Mouse (Mus musculus) spleen, postnatal 14 days (tissue): ENCODE measurements around the gene Asprv1.

Experiments used
- DNase-seq, 2 experiments: peaks; one replicate each; pipeline ENCODE4 v3.0.0; 2021 to 2022; ENCODE audit warnings: low spot score in 2 of 2

The Asprv1 gene

DNA sequence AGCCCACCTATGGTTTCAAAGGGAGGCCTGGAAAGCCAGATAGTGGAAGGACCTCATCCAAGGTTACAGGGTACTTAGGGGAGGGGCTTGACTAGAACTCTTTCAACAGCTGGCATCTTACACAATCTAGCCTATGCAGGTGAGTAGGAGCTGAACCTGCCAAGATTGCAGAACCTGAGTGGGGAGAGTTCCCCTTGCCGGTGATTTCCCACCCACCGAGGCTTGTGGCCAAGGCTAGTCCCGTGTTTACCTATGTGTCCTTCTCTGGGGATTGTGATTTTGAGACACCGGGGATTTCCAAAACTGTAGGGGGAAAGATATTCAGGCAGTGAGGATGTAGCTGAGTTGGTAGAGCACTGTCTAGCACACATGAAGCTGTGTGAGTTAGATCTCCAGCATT is 12.7 kb upstream of the Asprv1 start:
- DNase-seq: no peak

DNA sequence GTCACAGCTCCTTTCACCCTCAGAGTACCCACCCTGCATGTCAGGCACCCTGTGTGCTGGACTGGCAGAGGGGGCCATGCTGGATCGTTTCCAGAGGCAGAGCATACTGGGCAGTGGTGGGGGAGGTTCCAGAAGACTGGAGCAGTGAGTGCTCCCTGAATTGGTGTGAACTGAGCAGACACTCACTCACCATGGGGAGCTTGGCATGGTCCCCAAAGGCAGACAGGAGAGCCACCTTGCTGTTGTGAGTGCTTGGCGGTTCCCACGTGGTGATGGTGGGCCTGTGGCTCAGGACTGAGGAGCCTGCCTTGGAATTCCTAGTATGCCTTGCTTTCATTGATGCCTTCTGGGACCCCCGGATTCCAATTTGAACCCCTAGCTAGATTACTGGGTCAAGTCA is 4.8 kb upstream of the Asprv1 start:
- DNase-seq: no peak

DNA sequence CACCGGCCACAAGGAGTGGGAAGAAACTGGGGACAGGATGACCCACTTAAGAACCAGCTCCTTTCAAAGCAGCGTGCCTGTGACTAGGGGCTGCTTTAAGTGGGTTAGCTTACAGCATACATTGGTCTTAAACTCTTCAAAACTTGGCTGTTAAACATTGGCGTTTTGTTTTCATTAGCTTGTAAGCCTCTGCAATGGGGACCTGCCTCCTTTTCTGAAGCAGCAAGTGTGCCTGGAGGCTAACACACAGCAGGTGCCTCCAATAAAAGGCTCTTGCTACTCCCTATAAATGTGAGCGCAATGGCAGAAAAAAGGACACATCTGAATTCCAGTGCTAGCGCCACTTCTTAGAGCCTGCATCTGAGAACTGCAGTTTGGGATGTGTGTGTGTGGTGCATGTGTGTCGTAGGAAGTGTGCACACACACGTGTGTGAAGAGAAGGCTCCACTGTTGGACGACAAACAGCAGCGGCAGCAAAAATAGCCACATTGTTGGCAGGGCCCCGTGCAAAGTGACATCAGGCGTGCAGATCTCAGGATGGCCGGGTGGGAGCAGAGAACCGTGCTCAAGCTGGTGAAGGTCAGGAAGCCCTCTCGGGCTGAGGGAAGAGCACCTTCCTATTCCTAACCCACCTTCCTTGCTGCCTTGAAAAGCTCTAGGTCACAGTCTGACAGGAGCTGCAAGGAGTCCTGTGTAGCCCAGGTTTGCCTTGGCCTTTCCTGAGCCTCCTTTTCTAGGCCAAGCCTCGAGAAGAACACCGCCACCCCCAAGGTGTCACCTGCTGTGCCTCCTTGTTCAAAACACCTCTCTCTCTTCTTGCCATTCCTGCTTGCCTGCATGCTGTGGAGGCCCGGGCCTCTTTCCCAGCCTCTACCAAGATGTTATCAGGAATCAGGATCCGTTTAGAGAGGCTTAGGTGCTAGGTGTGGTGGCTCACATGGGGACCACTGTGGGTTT is 3.6 kb upstream of the Asprv1 start:
- no peak for DNase-seq

DNA sequence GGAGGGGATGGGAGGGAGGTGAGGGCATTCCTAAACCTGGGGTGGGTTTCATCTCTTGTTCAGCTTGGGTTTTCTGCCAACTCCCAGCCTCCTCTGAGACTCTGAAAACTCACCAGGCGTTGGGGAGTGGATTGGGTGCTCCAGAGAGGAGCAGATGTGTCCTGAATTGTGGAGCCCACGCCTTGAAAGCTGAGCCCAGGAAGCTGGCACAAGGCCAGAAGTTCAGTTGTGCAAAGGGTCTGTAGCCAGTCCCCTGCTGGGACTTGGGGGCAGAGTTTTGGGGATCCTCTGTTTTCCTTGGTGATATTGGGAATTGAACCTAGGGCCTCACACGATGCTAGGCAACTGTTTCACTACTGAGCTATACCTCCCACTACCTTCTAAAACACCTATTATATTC is 2.2 kb downstream of the Asprv1 start:
- DNase-seq: no peak

DNA sequence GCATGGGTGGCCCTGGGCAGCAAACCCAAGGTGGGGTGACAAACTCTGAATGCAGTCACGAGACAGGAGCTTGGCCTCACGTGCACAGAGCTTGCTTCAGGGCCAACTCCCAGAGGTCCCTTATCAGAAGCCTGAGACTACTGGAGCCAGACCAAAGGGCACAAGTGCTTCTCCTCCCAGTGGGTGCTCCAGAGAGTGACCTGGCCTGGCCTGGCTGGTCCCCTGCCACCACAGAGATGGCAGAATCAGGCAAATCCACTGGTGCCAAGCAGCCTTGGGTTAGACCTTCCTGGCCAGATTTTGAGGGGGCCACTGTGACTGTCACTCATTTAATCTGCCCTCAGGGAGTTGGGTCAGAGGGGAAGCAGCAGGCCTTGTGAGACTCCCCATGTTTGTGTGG is 8.5 kb downstream of the Asprv1 start:
- DNase-seq: peak; percentile 33 to 39

DNA sequence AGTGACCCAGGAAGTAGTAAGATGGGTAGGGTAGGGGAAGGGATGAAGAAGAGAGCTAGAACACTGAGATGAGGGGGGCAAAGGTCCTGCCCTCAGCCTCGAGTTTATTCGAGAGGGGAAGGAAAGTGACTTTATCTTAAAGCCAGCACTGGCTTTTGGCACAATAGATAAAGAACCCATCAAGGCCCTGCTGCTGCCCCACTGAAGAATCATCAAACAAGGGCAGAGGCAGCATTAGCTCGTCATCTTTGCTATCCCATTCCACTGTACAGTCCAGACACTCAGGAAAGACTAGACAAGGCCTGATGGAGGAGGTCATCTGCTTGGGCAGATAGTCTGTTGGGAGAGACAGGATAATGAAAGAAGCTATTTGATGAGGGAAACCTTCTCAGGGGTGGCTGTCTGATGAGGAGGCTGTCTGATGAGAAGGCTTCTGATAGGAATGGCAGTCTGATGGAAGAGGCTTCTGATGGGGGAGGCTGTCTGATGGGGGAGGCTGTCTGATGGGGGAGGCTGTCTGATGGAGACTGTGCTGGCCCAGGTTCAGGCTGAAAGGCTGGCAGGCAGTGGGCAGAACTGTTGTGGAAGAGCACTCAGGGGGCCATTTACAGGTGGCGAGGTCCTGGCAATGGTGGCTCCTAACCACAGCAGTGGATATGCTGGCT is 9.3 kb downstream of the Asprv1 start:
- no peak for DNase-seq

DNA sequence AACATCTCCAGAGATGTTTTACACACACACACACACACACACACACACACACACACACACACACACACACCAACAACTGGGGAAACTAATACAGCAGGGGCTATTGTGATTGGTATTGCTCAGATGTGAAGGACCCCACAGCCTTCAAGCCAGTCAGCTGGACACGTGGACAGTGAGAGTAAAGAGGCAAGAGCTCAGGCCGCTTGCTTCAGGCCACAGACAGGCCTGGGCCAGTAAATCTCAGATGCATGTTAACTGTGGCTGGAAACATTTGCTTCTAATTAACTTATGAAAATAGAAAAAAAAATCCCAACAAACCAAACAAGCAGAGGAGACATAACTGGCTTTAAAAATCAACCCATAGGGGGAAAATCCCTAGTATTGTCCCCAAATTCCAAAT is 9.9 kb downstream of the Asprv1 start:
- no peak for DNase-seq

DNA sequence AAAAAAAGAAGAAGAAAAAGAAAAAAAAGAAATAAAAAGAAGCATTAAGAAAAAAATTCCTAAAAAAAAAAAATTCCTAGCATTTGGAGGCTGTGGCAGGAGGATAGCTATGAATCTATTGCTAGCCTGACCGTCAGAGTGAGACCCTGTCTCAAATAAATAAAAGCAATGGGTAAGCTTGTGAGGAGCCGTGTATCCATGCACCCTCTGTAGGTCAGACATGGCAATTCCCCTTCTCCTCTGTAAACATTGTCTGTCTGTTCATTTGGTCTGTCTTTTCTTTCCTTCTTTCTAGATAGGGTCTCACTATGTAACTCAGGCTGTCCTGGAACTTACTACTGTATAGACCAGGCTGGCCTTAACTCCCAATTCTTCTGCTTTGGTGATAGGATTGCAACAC is 10.5 kb downstream of the Asprv1 start:
- DNase-seq: no peak

DNA sequence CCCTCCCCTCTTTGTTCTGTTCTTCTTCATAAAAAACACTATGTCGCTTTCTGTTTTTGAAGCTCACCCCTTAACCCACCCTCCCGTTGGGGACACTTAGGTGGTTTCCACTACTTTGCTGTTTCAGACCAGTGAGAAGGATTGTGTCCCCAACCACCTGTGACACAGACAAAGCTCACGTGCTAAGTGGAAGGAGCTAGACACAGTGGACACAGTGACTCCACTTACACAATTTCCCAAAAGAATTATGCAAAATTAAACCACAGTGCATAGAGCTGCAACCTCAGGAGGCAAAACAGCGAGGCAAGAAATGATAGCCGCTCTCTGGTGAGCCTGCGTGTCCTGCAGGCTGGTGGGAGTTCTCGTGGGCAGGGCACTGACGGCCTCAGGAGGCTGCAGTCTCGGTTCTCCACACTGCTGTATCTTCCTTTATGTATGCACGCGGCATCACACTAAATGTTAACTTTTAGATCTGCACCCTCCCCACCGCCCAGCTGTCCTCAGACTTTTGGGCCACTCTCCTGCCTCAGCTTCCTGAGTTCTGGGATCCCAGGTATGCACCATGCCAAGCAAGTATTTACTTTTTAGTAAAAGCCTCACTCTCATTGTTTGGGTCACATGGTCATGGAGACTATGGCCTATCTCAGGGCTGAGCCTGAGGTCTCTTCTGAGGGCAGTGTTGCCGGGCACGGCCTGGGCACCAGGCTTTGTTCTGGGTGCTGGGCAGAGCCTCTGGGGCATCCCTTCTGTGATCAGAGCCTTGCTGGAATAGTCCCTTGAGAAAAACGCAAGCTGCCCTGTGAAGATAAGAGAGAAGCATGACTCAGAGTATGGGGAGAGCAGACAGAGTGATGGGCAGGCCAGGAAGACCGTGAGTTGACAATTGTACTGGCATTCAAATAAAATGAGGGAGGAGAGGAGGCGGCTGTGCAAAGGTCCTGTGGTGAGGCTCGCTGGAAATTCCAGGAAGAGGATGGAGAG is 11.5 kb downstream of the Asprv1 start:
- DNase-seq: peak; percentile 36 to 55

DNA sequence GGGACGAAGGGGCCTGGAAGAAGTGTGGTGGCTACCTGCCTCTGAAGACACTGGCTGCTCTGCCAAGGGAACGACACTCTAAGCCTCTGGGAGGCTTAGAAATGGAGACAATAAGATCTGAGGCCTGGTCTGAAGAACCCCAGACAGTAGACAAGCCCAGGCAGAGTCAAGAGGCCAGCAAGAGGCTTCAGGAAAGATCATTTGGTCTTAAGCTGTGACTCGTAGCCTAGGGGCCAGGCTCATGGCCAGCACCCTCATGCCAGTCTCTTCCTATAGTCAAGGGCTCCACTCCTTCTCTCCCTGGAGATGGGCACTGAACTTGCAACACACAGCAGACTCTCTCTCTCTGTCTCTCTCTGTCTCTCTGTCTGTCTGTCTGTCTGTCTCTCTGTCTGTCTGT is 12.2 kb downstream of the Asprv1 start:
- DNase-seq: no peak

DNA sequence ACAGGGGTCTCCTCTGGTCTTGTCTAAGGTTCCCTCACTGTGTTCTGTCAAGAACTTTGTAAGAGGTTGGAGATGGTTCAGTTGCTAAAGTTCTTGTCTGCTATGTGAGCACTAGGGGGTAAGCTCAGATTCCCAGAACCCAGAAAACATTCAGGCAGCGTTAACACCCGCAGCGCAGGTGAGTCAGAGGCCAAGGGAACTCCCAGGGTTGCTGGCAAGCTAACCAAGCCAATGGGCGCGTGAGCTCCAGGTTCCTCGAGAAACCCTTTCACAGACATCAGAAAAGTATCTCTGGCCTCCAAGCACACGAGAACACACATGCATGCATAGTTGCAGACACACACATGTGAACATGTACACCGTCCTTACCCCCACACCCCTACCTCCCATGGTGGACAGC is 12.8 kb downstream of the Asprv1 start:
- no peak for DNase-seq

DNA sequence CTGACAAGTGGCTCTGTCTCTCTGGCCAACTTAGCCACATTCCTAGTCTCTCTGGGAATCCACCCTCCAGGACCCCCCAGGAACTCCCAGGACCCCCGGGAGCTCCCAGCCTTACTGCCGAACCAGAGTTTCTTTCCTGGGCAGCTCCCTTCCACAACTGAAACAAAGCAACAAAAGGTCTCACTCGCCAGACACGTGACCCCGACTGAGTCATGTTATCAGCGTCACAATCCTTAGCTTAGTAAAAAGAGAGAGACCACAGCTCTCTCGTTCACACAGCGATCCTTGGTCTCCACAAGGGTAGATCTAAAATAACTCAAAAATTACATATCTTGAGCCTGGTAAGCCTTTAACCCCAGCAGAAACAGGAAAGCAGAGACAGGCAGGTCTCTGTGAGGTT is 13.8 kb downstream of the Asprv1 start:
- no peak for DNase-seq

DNA sequence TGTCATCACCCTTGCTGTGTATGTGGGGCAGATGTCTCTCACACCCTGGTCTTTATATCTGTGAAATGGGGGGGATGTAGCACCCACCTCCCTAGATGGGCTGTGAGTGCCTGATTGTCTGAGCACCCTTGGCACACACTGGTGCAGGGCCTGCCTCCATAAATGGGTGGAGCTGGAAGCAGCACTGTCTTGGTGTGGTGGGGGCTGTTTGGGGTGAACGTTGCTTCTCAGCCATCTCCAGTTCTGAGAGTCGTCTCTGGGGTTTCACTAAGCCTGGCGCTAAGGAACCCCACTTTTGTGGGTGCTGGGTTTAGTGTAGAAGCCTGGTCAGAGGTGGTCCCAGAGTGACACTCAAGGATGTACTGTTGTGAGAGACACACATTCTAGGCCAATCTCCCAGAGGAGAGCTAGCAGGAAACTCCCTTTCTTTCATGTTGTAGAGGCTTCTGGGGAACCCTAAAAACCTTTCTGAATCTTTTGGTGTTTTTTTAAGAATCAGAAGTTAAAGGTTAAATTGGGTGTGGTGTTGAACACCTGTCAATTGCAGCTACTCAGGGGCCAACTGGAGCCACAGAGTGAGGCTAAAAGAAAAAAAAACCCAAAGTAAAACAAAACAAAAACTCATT is 16.9 kb downstream of the Asprv1 start:
- no peak for DNase-seq

DNA sequence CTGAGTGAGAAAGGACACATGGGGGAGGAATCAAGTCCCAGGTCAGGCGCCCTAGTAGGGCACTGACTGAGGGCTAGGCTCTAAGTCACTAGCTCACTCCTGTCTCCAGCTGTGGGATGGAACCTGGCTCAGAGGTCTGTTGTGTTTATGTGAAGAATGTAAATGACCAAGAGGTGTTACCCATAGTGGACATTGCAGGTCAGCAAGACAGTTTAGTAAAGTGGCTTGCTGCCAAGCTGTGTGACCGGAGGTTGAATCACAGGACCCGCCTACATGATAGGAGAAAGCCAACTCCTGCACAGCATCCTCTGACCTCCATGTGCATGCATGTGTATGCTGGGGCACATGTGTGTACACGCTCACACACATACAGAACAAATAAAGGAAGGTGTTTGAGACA is 17.6 kb downstream of the Asprv1 start:
- DNase-seq: no peak

DNA sequence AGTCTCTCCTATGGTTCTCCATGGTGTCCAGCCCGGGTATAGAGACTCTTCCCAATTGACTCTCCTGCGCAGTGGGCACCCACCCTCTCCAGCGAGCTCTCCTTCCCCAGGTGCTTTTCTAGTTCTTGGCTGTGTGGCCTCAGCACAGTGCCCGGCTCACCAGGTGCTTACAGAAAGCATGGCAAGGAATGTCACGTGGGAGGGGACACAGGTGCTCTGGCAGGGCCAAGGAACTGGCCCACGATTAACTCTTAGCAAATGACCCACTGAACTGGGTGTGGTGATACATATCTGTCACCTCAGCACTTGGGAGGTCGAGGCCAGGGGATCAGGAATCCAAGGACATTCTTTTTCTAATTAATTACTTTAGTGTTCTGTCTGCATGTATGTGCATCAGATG is 18.2 kb downstream of the Asprv1 start:
- DNase-seq: no peak

DNA sequence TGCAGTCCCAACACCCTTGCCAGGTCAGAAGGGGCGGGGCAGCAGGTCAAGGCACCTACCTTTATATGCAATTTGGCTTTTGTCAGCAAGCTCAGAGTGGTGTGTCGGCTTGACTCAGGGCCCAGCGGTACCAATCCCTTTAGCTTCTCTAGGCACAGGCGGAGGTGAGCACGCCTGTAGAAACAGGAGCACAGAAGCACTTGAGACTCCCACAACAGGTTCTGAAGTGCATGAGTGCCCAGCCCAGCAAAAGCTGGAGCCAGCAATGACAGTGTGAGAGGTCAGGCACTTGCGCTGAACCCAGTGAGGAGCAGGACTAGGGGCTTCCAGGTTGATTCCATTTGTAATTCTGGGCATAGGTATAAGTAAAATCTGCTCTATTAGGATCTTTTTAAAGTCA is 25.1 kb downstream of the Asprv1 start:
- DNase-seq: no peak

DNA sequence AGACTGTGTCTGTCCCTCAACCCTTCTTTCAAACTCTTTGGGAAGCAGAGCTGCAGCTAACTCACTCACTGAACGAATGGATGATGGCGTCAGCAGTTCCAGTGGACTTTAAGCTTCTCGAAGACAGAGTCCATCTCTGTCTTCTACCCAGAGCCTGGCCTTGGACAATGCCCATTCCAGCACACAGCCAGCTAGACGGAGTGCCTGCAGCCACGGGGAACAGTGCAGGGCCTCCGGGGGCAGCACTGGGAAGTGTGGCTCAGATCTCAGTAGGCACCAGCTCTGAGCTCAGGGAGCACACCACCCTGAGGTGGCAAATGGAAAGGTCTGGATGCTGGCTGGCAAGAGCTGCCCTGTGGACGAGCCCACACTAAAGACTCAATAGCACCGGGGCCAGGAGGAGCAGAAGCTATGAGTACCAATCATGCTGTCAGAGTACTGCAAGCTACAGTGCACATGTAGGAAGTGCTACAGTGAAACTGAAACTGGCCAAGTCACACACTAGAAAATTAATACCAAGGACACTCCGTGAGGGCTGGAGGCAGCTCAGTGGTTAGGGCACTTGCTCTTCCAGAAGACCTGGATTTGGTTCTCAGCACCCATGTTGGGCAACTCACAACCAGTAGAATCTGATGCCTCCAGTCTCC is 26.4 kb downstream of the Asprv1 start:
- DNase-seq: no peak

DNA sequence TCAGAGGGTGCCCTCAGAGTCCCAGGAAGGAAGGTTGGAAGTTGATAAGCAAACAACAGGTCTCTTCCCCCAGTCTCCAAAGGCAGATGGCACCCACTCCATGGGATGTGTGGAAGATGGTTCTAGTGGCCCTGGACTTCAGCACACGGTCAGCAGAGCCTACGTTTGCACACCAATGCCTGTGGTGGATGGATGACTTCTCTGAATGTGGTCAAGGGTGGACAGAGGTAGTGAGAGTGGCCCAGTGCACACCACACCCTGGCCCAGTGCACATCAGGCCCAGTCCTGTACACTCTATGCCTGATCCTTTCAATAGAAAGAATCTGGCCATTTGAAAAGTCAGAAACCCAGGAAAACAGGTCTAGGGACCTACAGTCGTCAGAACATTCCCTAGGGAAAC is 30.5 kb downstream of the Asprv1 start:
- DNase-seq: no peak

DNA sequence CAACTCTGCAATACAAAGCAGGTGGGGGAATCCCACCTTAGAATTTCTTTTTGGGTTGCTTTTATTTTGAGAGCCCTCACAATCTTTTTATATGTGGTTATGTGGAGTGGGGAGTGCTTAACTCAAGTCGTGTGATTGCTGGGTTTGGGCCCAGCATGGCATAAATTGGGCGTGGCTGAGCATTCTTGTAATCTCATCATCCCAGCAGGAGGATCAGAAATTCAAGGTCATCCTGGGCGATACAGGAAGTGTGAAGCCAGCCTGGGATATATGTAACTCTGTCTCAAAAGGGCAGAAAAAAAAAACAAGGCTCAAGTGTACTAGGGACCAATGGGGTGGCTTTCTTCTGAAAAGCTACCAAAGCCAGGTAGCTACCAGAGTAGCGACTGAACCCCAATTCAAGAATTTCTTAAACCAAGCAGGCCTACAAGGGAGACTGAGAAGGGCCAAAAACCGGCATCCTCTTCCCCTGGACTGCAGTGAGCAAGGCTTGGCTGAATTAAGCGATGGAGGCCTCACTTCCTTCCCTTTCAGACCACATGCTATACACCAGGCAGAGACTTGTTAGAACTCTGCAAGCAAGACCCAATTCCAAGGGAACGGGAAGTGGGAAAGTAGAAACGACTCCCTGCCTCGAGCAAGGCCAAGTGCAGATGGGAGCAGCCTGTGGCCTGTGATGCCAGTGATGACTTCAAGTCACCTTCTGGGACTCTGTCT is 32.4 kb downstream of the Asprv1 start:
- DNase-seq: no peak

DNA sequence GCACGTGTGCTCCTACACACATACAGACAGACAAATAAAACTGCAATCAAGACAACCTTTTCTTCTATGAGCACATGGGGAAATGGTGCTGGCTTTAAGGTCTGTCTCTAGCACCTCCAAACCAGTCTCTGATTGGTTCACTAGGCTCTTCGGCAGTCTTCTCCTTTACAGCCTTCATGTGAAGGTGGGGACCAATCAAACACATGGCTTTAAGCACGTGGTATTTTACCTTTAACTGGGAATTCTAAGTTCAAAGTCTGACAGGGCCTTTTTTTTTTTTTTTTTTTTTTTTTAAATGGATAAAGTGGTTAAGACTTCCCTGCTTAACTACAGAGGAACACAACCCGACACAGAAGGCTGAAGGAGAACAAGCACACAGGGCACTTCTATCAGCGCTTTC is 37.1 kb downstream of the Asprv1 start:
- no peak for DNase-seq
